Comparison of ENCODE assay signal across 10 mouse cellular contexts in genomic region chr9:45042056-45042720, GRCm38 (mm10). TPM values are rescaled to one million over a fixed set of nuclear protein-coding genes. Genes with fewer than 3 reads are reported as not detected.
DNase-seq lines count a peak whose midpoint lies in the region; ATAC-seq lines count a peak whose summit lies in the region.
"Had no signal": no experiment of that assay in that cellular context is flagged by ENCODE, and none has a peak within 500 bp of the region (broad histone marks: within the 10 kb centered on the region; RNA-seq: fewer than 3 reads in every experiment).

No protein-coding gene starts in this region.

- peak overlapping the region; percentile 22; the same call in 1 of the 2 replicates for H3K4me2 ChIP-seq in forebrain, embryonic 13.5 days
- no peak overlapping the region; the same call in 1 of the 2 replicates for H3K4me2 ChIP-seq in forebrain, embryonic 15.5 days (replicated peaks)
- peak overlapping the region; percentile 35 for H3K4me2 ChIP-seq in hindbrain, embryonic 12.5 days (replicated peaks)
- peak overlapping the region; percentile 60 for H3K4me2 ChIP-seq in limb, embryonic 15.5 days

- peak; percentile 27 for DNase-seq in ovary, postnatal 14 days (ENCODE audit: low spot score)
- DNase-seq in spleen, postnatal 4 days (ENCODE audit: low spot score in 2 of 2): no peak
- no peak for DNase-seq in spleen, postnatal 36 days (ENCODE audit: low spot score in 2 of 2)

- no peak overlapping the region for H3K4me3 ChIP-seq in forebrain, embryonic 13.5 days
- no peak overlapping the region for H3K4me3 ChIP-seq in forebrain, embryonic 15.5 days
- H3K4me3 ChIP-seq in brown adipose tissue, adult 24 weeks (ENCODE audit: insufficient read depth, low read depth, low read length): peak overlapping the region; percentile 57
- peak overlapping the region; percentile 21 for H3K4me3 ChIP-seq in hindbrain, embryonic 12.5 days
- peak overlapping the region; percentile 45 for H3K4me3 ChIP-seq in limb, embryonic 15.5 days
- H3K4me3 ChIP-seq: left cerebral cortex, adult 2 months had no signal

- no peak for ATAC-seq in forebrain, embryonic 13.5 days
- ATAC-seq in forebrain, embryonic 15.5 days (replicated peaks): no peak
- no peak for ATAC-seq in hindbrain, embryonic 12.5 days (ENCODE audit: low FRiP score)
- ATAC-seq in limb, embryonic 15.5 days (ENCODE audit: insufficient number of reproducible peaks, low FRiP score, low TSS enrichment, low read depth): peak; percentile 72; the same call in 1 of the 2 replicates

- H3K9ac ChIP-seq in forebrain, embryonic 13.5 days: no peak overlapping the region
- H3K9ac ChIP-seq in forebrain, embryonic 15.5 days (replicated peaks): no peak overlapping the region
- no peak overlapping the region for H3K9ac ChIP-seq in hindbrain, embryonic 12.5 days
- peak overlapping the region; percentile 33; the same call in 1 of the 2 replicates for H3K9ac ChIP-seq in limb, embryonic 15.5 days

- H3K27me3 ChIP-seq in forebrain, embryonic 13.5 days: peaks cover 85% of the 10 kb centered on the region
- H3K27me3 ChIP-seq in forebrain, embryonic 15.5 days: peaks cover 68% of the 10 kb centered on the region
- H3K27me3 ChIP-seq in hindbrain, embryonic 12.5 days: peaks cover 66% of the 10 kb centered on the region
- H3K27me3 ChIP-seq in limb, embryonic 15.5 days: peaks cover 10% of the 10 kb centered on the region; the same call in 1 of the 2 replicates
- H3K27me3 ChIP-seq: CH12.LX had no signal

- no peaks in the 10 kb centered on the region for H3K36me3 ChIP-seq in forebrain, embryonic 13.5 days (ENCODE audit: poor library complexity, severe bottlenecking)
- H3K36me3 ChIP-seq in forebrain, embryonic 15.5 days: no peaks in the 10 kb centered on the region
- H3K36me3 ChIP-seq in hindbrain, embryonic 12.5 days: no peaks in the 10 kb centered on the region
- no peaks in the 10 kb centered on the region for H3K36me3 ChIP-seq in limb, embryonic 15.5 days

- H3K9me3 ChIP-seq in forebrain, embryonic 13.5 days (replicated peaks): no peaks in the 10 kb centered on the region
- H3K9me3 ChIP-seq in forebrain, embryonic 15.5 days: no peaks in the 10 kb centered on the region
- H3K9me3 ChIP-seq in hindbrain, embryonic 12.5 days (replicated peaks): no peaks in the 10 kb centered on the region
- no peaks in the 10 kb centered on the region for H3K9me3 ChIP-seq in limb, embryonic 15.5 days

- 0 out of 2 replicates have a peak, but pooled peaks cover 3% of the 10 kb centered on the region for H3K4me1 ChIP-seq in forebrain, embryonic 13.5 days
- no peaks in the 10 kb centered on the region for H3K4me1 ChIP-seq in forebrain, embryonic 15.5 days
- H3K4me1 ChIP-seq in brown adipose tissue, adult 24 weeks (ENCODE audit: control insufficient read depth, insufficient read depth, insufficient read length, low read length): no peaks in the 10 kb centered on the region
- H3K4me1 ChIP-seq in hindbrain, embryonic 12.5 days: peaks cover 6% of the 10 kb centered on the region; the same call in 1 of the 2 replicates
- peaks cover 29% of the 10 kb centered on the region for H3K4me1 ChIP-seq in limb, embryonic 15.5 days

- WGBS in forebrain, embryonic 13.5 days: 3% methylated on average over 20 of the region's 20 CpGs
- whole genome bisulfite sequencing in forebrain, embryonic 15.5 days: 5% methylated on average over 20 of the region's 20 CpGs
- under 1% methylated on average over 19 of the region's 20 CpGs for WGBS in hindbrain, embryonic 12.5 days
- WGBS in limb, embryonic 15.5 days: 4% methylated on average over 20 of the region's 20 CpGs

- no peak overlapping the region for H3K27ac ChIP-seq in forebrain, embryonic 13.5 days
- no peak overlapping the region for H3K27ac ChIP-seq in forebrain, embryonic 15.5 days (replicated peaks)
- peak overlapping the region; percentile 85 for H3K27ac ChIP-seq in brown adipose tissue, adult 24 weeks (replicated peaks; ENCODE audit: low read depth, low read length)
- 0 out of 2 replicates have a peak overlapping the region, but pooled peaks have one; percentile 7 for H3K27ac ChIP-seq in hindbrain, embryonic 12.5 days
- H3K27ac ChIP-seq in limb, embryonic 15.5 days: peak overlapping the region; percentile 79
- H3K27ac ChIP-seq: left cerebral cortex, adult 2 months had no signal

RNA-seq across cellular contexts. Expression of gene Mpzl2, which starts 2.6 kb away (rescaled TPM):
- polyA plus RNA-seq in forebrain, embryonic 13.5 days (2015; fragmentation: Nextera tagmentation; extraction: Ambion mirVana): 0.11 TPM in 1 of 2 replicates, not detected in the other
- 0.34 and 0.63 TPM in 2 replicates for polyA plus RNA-seq in forebrain, embryonic 15.5 days (2015; fragmentation: Nextera tagmentation; extraction: Ambion mirVana)
- 36.3 and 57.0 TPM in 2 replicates for polyA plus RNA-seq in brown adipose tissue, adult 24 weeks (2012; ENCODE audit: insufficient read depth, insufficient read length, missing spikeins)
- polyA plus RNA-seq in hindbrain, embryonic 12.5 days (2016; fragmentation: Nextera tagmentation; extraction: Ambion mirVana): 5.6 and 7.0 TPM in 2 replicates
- polyA plus RNA-seq in limb, embryonic 15.5 days (2015; fragmentation: Nextera tagmentation; extraction: Ambion mirVana): 41.0 and 46.0 TPM in 2 replicates

RNA-seq across cellular contexts. Expression of gene Mpzl3, which starts 12.8 kb away (rescaled TPM):
- polyA plus RNA-seq in forebrain, embryonic 13.5 days (2015; fragmentation: Nextera tagmentation; extraction: Ambion mirVana): 1.3 and 1.9 TPM in 2 replicates
- polyA plus RNA-seq in forebrain, embryonic 15.5 days (2015; fragmentation: Nextera tagmentation; extraction: Ambion mirVana): 1.1 and 1.5 TPM in 2 replicates
- polyA plus RNA-seq in brown adipose tissue, adult 24 weeks (2012; ENCODE audit: insufficient read depth, insufficient read length, missing spikeins): 2.8 and 4.4 TPM in 2 replicates
- 2.1 and 2.5 TPM in 2 replicates for polyA plus RNA-seq in hindbrain, embryonic 12.5 days (2016; fragmentation: Nextera tagmentation; extraction: Ambion mirVana)
- polyA plus RNA-seq in limb, embryonic 15.5 days (2015; fragmentation: Nextera tagmentation; extraction: Ambion mirVana): 13.9 and 16.3 TPM in 2 replicates

RNA-seq across cellular contexts. Expression of gene Cd3e, which starts 32.8 kb away (rescaled TPM):
- polyA plus RNA-seq in forebrain, embryonic 13.5 days (2015; fragmentation: Nextera tagmentation; extraction: Ambion mirVana): not detected in 2 replicates
- not detected in 2 replicates for polyA plus RNA-seq in forebrain, embryonic 15.5 days (2015; fragmentation: Nextera tagmentation; extraction: Ambion mirVana)
- not detected in 2 replicates for polyA plus RNA-seq in brown adipose tissue, adult 24 weeks (2012; ENCODE audit: insufficient read depth, insufficient read length, missing spikeins)
- polyA plus RNA-seq in hindbrain, embryonic 12.5 days (2016; fragmentation: Nextera tagmentation; extraction: Ambion mirVana): 0.22 TPM in 1 of 2 replicates, not detected in the other
- polyA plus RNA-seq in limb, embryonic 15.5 days (2015; fragmentation: Nextera tagmentation; extraction: Ambion mirVana): 0.38 and 0.45 TPM in 2 replicates

RNA-seq across cellular contexts. Expression of gene Jaml, which starts 36.8 kb away (rescaled TPM):
- polyA plus RNA-seq in forebrain, embryonic 13.5 days (2015; fragmentation: Nextera tagmentation; extraction: Ambion mirVana): not detected in 2 replicates
- polyA plus RNA-seq in forebrain, embryonic 15.5 days (2015; fragmentation: Nextera tagmentation; extraction: Ambion mirVana): 0.45 TPM in 1 of 2 replicates, not detected in the other
- not detected in 2 replicates for polyA plus RNA-seq in brown adipose tissue, adult 24 weeks (2012; ENCODE audit: insufficient read depth, insufficient read length, missing spikeins)
- 0.31 TPM in 1 of 2 replicates, not detected in the other for polyA plus RNA-seq in hindbrain, embryonic 12.5 days (2016; fragmentation: Nextera tagmentation; extraction: Ambion mirVana)
- polyA plus RNA-seq in limb, embryonic 15.5 days (2015; fragmentation: Nextera tagmentation; extraction: Ambion mirVana): 0.37 and 0.63 TPM in 2 replicates

Comparison
In these comparisons a context has a peak if more than half of its experiments do, and no peak if none do; other contexts are left out.
1. H3K27ac ChIP-seq: peak in brown adipose tissue, adult 24 weeks (single experiment), hindbrain, embryonic 12.5 days (single experiment) and limb, embryonic 15.5 days (single experiment); none in forebrain, embryonic 13.5 days (single experiment) and forebrain, embryonic 15.5 days (single experiment).
2. H3K4me3 ChIP-seq: peak in brown adipose tissue, adult 24 weeks (single experiment), hindbrain, embryonic 12.5 days (single experiment) and limb, embryonic 15.5 days (single experiment); none in forebrain, embryonic 13.5 days (single experiment) and forebrain, embryonic 15.5 days (single experiment).